Mouse (Mus musculus): ENCODE measurements around the gene Usp18. TPM values are rescaled to one million over a fixed set of nuclear protein-coding genes. Genes with fewer than 3 reads are reported as not detected.

Gene Usp18
- polyA plus RNA-seq, 1 experiment from 2014 or later = 30.4 TPM

- H3K4me1 ChIP-seq (ENCODE audit: insufficient read depth, low read depth, low read length) = no peaks in the 10 kb centered on the region; the same call in 1 of the 2 replicates
- H3K4me2 ChIP-seq (replicated peaks; ENCODE audit: low read depth, low read length) = no peak overlapping the region
- ATAC-seq (no peak), DNase-seq (ENCODE audit: low spot score) (no peak)
- H3K27ac ChIP-seq (ENCODE audit: low read length) = no peak overlapping the region
- TF ChIP-seq EP300 (IDR thresholded peaks at IDR 0.05) (no peak), CTCF (IDR thresholded peaks at IDR 0.05) (no peak)
- H3K36me3 ChIP-seq (ENCODE audit: insufficient read depth, low read length) = no peaks in the 10 kb centered on the region
- H3K9ac ChIP-seq (replicated peaks; ENCODE audit: low read depth) = no peak overlapping the region
- 0 out of 2 replicates have a peak, but pooled peaks cover 4% of the 10 kb centered on the region for H3K27me3 ChIP-seq (replicated peaks; ENCODE audit: insufficient read depth, low read length)
- 57% methylated on average over 5 of the region's 5 CpGs for WGBS
- H3K9me3 ChIP-seq (ENCODE audit: low read length) = no peaks in the 10 kb centered on the region
- no peak overlapping the region for H3K4me3 ChIP-seq (ENCODE audit: low read depth, low read length)
These were observed 30.4 kb upstream of the Usp18 start for GRCm38 (mm10) chr6:121215336-121215735.

- H3K9ac ChIP-seq (replicated peaks; ENCODE audit: low read depth) = no peak overlapping the region
These were observed 29.8 kb upstream of the Usp18 start for GRCm38 (mm10) chr6:121215896-121216295.

GRCm38 (mm10) chr6:121216589-121217255, 29.0 kb upstream of the Usp18 start:
- ATAC-seq = no peak
- Histone ChIP-seq H3K4me1 (ENCODE audit: insufficient read depth, low read depth, low read length) (no peaks in the 10 kb centered on the region), H3K4me2 (replicated peaks; ENCODE audit: low read depth, low read length) (no peak overlapping the region), H3K27ac (ENCODE audit: low read length) (no peak overlapping the region), H3K9me3 (ENCODE audit: low read length) (no peaks in the 10 kb centered on the region), H3K4me3 (ENCODE audit: low read depth, low read length) (no peak overlapping the region), H3K9ac (replicated peaks; ENCODE audit: low read depth) (no peak overlapping the region), H3K36me3 (ENCODE audit: insufficient read depth, low read length) (no peaks in the 10 kb centered on the region), H3K27me3 (replicated peaks; ENCODE audit: insufficient read depth, low read length) (no peaks in the 10 kb centered on the region)
- TF ChIP-seq CTCF (IDR thresholded peaks at IDR 0.05) = no peak
- no peak for TF ChIP-seq EP300 (IDR thresholded peaks at IDR 0.05)
- 76% methylated on average over 5 of the region's 5 CpGs for WGBS
- DNase-seq (ENCODE audit: low spot score) = no peak

More at GRCm38 (mm10) chr6:121215896-121216295, 29.8 kb upstream of the Usp18 start:
- H3K9me3 ChIP-seq (ENCODE audit: low read length) = no peaks in the 10 kb centered on the region
- H3K36me3 ChIP-seq (ENCODE audit: insufficient read depth, low read length) = no peaks in the 10 kb centered on the region
- H3K27ac ChIP-seq (ENCODE audit: low read length) = no peak overlapping the region
- no peak overlapping the region for H3K4me3 ChIP-seq (ENCODE audit: low read depth, low read length)
- DNase-seq (ENCODE audit: low spot score) = no peak
- H3K4me1 ChIP-seq (ENCODE audit: insufficient read depth, low read depth, low read length) = no peaks in the 10 kb centered on the region; the same call in 1 of the 2 replicates
- ATAC-seq = no peak
- H3K4me2 ChIP-seq (replicated peaks; ENCODE audit: low read depth, low read length) = no peak overlapping the region
- TF ChIP-seq EP300 (IDR thresholded peaks at IDR 0.05) = no peak
- TF ChIP-seq CTCF (IDR thresholded peaks at IDR 0.05) = no peak
- WGBS = 69% methylated on average over 6 of the region's 6 CpGs
- no peaks in the 10 kb centered on the region for H3K27me3 ChIP-seq (replicated peaks; ENCODE audit: insufficient read depth, low read length)

- 75% methylated on average over 7 of the region's 7 CpGs for WGBS
- TF ChIP-seq CTCF (IDR thresholded peaks at IDR 0.05) (no peak), EP300 (IDR thresholded peaks at IDR 0.05) (no peak)
- no peaks in the 10 kb centered on the region for H3K36me3 ChIP-seq (ENCODE audit: insufficient read depth, low read length)
- no peak overlapping the region for H3K9ac ChIP-seq (replicated peaks; ENCODE audit: low read depth)
- H3K27me3 ChIP-seq (replicated peaks; ENCODE audit: insufficient read depth, low read length) = no peaks in the 10 kb centered on the region
- no peaks in the 10 kb centered on the region for H3K9me3 ChIP-seq (ENCODE audit: low read length)
- no peaks in the 10 kb centered on the region for H3K4me1 ChIP-seq (ENCODE audit: insufficient read depth, low read depth, low read length)
- no peak overlapping the region for H3K4me3 ChIP-seq (ENCODE audit: low read depth, low read length)
- no peak overlapping the region for H3K4me2 ChIP-seq (replicated peaks; ENCODE audit: low read depth, low read length)
- ATAC-seq (no peak), DNase-seq (ENCODE audit: low spot score) (no peak)
- H3K27ac ChIP-seq (ENCODE audit: low read length) = no peak overlapping the region
These were observed 27.7 kb upstream of the Usp18 start for GRCm38 (mm10) chr6:121218002-121218401.

GRCm38 (mm10) chr6:121219406-121219805, 26.3 kb upstream of the Usp18 start:
- ATAC-seq (no peak), DNase-seq (ENCODE audit: low spot score) (no peak)
- Histone ChIP-seq H3K4me3 (ENCODE audit: low read depth, low read length) (no peak overlapping the region), H3K9ac (replicated peaks; ENCODE audit: low read depth) (no peak overlapping the region), H3K36me3 (ENCODE audit: insufficient read depth, low read length) (no peaks in the 10 kb centered on the region), H3K4me2 (replicated peaks; ENCODE audit: low read depth, low read length) (no peak overlapping the region), H3K27ac (ENCODE audit: low read length) (no peak overlapping the region), H3K4me1 (ENCODE audit: insufficient read depth, low read depth, low read length) (no peaks in the 10 kb centered on the region), H3K27me3 (replicated peaks; ENCODE audit: insufficient read depth, low read length) (no peaks in the 10 kb centered on the region), H3K9me3 (ENCODE audit: low read length) (no peaks in the 10 kb centered on the region)
- TF ChIP-seq CTCF (IDR thresholded peaks at IDR 0.05) = no peak
- TF ChIP-seq EP300 (IDR thresholded peaks at IDR 0.05) = no peak
- WGBS = 76% methylated on average over 4 of the region's 4 CpGs

- Histone ChIP-seq H3K36me3 (ENCODE audit: insufficient read depth, low read length) (no peaks in the 10 kb centered on the region), H3K27ac (ENCODE audit: low read length) (no peak overlapping the region), H3K9ac (replicated peaks; ENCODE audit: low read depth) (no peak overlapping the region), H3K4me1 (ENCODE audit: insufficient read depth, low read depth, low read length) (no peaks in the 10 kb centered on the region), H3K9me3 (ENCODE audit: low read length) (no peaks in the 10 kb centered on the region), H3K4me2 (replicated peaks; ENCODE audit: low read depth, low read length) (no peak overlapping the region), H3K27me3 (replicated peaks; ENCODE audit: insufficient read depth, low read length) (no peaks in the 10 kb centered on the region), H3K4me3 (ENCODE audit: low read depth, low read length) (no peak overlapping the region)
- DNase-seq (ENCODE audit: low spot score) (no peak), ATAC-seq (no peak)
- no peak for TF ChIP-seq EP300 (IDR thresholded peaks at IDR 0.05)
- no peak for TF ChIP-seq CTCF (IDR thresholded peaks at IDR 0.05)
- WGBS = 83% methylated on average over 10 of the region's 10 CpGs
These were observed 25.5 kb upstream of the Usp18 start for GRCm38 (mm10) chr6:121220181-121220580.
